Mouse (Mus musculus) CH12.LX (cell line): Measurements from ENCODE around the gene Acot7.
A peak's percentile ranks its signal among the peaks of the same experiment; 100 is the strongest.

ENCODE experiments used
- CTCF ChIP-seq, 2 experiments: IDR thresholded peaks in 1 of 2; conservative IDR thresholded peaks in 1 of 2; 2 replicates each; pipeline ENCODE4 v1.5.1; 2011 to 2012; ENCODE audit warnings: low read depth in 2 of 2, low read length in 2 of 2, improper control_type of control experiment in 1 of 2, inconsistent platforms in 1 of 2, mild to moderate bottlenecking in 1 of 2, moderate library complexity in 1 of 2
- EP300 ChIP-seq: IDR thresholded peaks from 2 replicates; pipeline ENCODE4 v1.6.1; 2011; ENCODE audit warnings: low read length, improper control_type of control experiment
- MAFK ChIP-seq: IDR thresholded peaks from 2 replicates; pipeline ENCODE4 v1.6.1; 2011; ENCODE audit warnings: low read length, improper control_type of control experiment; ENCODE audit not compliant: insufficient replicate concordance
- MAX ChIP-seq: IDR thresholded peaks from 2 replicates; pipeline ENCODE4 v1.6.1; 2011; ENCODE audit warnings: low read length, improper control_type of control experiment
- MEF2A ChIP-seq: IDR thresholded peaks from 2 replicates; pipeline ENCODE4 v1.6.1; 2014; ENCODE audit warnings: low read depth, mild to moderate bottlenecking, inconsistent platforms, low read length, improper control_type of control experiment, borderline replicate concordance
- MXI1 ChIP-seq: IDR thresholded peaks from 2 replicates; pipeline ENCODE4 v1.6.1; 2011; ENCODE audit warnings: mild to moderate bottlenecking, low read depth, low read length, improper control_type of control experiment
- NELFE ChIP-seq: IDR thresholded peaks from 2 replicates; pipeline ENCODE4 v1.6.1; 2011; ENCODE audit warnings: low read depth, low read length, improper control_type of control experiment
- NRF1 ChIP-seq: IDR thresholded peaks from 2 replicates; pipeline ENCODE4 v1.6.1; 2014; ENCODE audit warnings: low read depth, mild to moderate bottlenecking, inconsistent platforms, low read length, improper control_type of control experiment, moderate library complexity
- POLR2A ChIP-seq: IDR thresholded peaks from 2 replicates; pipeline ENCODE4 v1.6.1; 2011; ENCODE audit warnings: low read depth, mild to moderate bottlenecking, improper control_type of control experiment, low read length
- POLR2AphosphoS2 ChIP-seq: IDR thresholded peaks from 2 replicates; pipeline ENCODE4 v1.6.1; 2011; ENCODE audit warnings: low read depth, low read length, improper control_type of control experiment
- RAD21 ChIP-seq: IDR thresholded peaks from 2 replicates; pipeline ENCODE4 v1.6.1; 2011; ENCODE audit warnings: low read depth, mild to moderate bottlenecking, low read length, improper control_type of control experiment, moderate library complexity
- USF2 ChIP-seq: conservative IDR thresholded peaks from 2 replicates; pipeline ENCODE4 v1.6.1; 2011; ENCODE audit warnings: low read depth, low read length, improper control_type of control experiment
- ZC3H11A ChIP-seq: IDR thresholded peaks from 2 replicates; pipeline ENCODE4 v1.6.1; 2012; ENCODE audit warnings: low read depth, mild to moderate bottlenecking, inconsistent platforms, low read length, improper control_type of control experiment

DNA sequence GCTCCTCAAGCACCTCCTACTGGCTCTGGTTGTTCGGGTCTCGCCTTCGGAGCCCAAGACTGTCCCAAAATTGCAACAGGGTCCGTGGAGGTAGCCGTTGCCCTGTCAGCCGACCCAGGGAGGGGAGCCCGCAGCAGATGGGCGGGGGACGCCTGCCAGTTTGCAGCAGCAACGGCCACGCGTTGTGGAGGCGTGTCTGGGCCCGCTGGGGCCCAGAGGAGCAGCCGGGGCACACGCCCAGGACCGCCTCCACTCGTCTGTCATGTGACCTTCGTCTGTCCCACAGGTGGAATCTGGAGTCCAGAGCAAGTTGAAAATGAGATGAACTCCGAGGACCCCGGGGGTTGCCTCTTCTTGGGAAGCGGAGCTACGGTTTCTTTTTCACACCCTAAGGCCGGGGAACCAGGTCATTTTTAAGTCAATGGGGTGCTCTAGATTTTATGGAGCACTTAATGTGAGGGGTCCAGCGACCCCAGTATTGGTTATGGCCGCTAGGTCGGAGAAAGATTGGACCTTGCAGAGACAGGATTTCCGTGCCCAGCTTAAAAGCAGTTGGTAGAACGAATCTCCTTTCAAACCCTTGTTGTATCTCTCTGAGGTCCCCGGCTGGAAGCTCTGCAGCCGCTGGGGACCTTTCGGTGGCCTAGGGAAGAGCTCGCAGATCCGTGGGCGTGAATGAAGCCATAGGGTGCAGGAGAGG, 19.2 kb upstream of the Acot7 start, which contains the start of gene Hes2:
- TF ChIP-seq CTCF (conservative IDR thresholded peaks at IDR 0.05 in 1 of 2, IDR thresholded peaks at IDR 0.05 in 1 of 2; ENCODE audit: low read depth in 2 of 2, low read length in 2 of 2) (no peak), NELFE (no peak), EP300 (no peak), POLR2A (no peak), MEF2A (no peak), USF2 (no peak), MAFK (no peak), ZC3H11A (no peak), NRF1 (no peak), POLR2AphosphoS2 (no peak), RAD21 (no peak), MXI1 (peak; percentile 76), MAX (0 out of 2 replicates have a peak, but pooled peaks have one; percentile 6)
